Mouse (Mus musculus) MEL (cell line): ENCODE results near the gene Prx. TPM values are rescaled to one million over a fixed set of nuclear protein-coding genes. Genes with fewer than 3 reads are reported as not detected.
A peak's percentile ranks its signal among the peaks of the same experiment; 100 is the strongest.

ENCODE experiments used
- DNase-seq: peaks from one replicate; pipeline ENCODE4 v3.0.0; 2011; ENCODE audit warnings: low read depth, low spot score
- H3K27ac ChIP-seq: 2 replicates; pipeline ENCODE4 v1.5.1; 2012; ENCODE audit warnings: low read depth, mild to moderate bottlenecking, control low read depth, low read length, moderate library complexity; ENCODE audit not compliant: control insufficient read depth
- H3K27me3 ChIP-seq, 2 experiments: fragments of 150-350 bp in 1 of 2; sonication (generic) in 1 of 2; 2 replicates each; pipeline ENCODE4 v1.6.1; 2012; ENCODE audit warnings: low read length in 2 of 2, mild to moderate bottlenecking in 2 of 2, improper control_type of control experiment in 1 of 2, moderate library complexity in 1 of 2; ENCODE audit not compliant: insufficient read depth in 2 of 2, control insufficient read depth in 1 of 2
- H3K36me3 ChIP-seq, 2 experiments: 2 replicates each; pipeline ENCODE4 v1.6.1; 2012 to 2014; ENCODE audit warnings: low read length in 2 of 2, improper control_type of control experiment in 1 of 2, inconsistent platforms in 1 of 2, mild to moderate bottlenecking in 1 of 2; ENCODE audit not compliant: insufficient read depth in 2 of 2, control insufficient read depth in 1 of 2
- H3K4me1 ChIP-seq, 2 experiments: fragments of 150-350 bp in 1 of 2; sonication (generic) in 1 of 2; 2 replicates each; pipeline ENCODE4 v1.6.1; 2012; ENCODE audit warnings: low read length in 2 of 2, improper control_type of control experiment in 1 of 2, mild to moderate bottlenecking in 1 of 2; ENCODE audit not compliant: insufficient read depth in 2 of 2, control insufficient read depth in 1 of 2
- H3K4me3 ChIP-seq, 2 experiments: fragments of 150-350 bp in 1 of 2; sonication (generic) in 1 of 2; 2 replicates each; pipeline ENCODE4 v1.5.1; 2012; ENCODE audit warnings: low read depth in 2 of 2, low read length in 2 of 2, mild to moderate bottlenecking in 2 of 2, moderate library complexity in 2 of 2, control low read depth in 1 of 2, improper control_type of control experiment in 1 of 2; ENCODE audit not compliant: control insufficient read depth in 1 of 2, insufficient read depth in 1 of 2
- H3K79me2 ChIP-seq: 2 replicates; pipeline ENCODE4 v1.6.1; 2012; ENCODE audit warnings: mild to moderate bottlenecking, low read length, moderate library complexity; ENCODE audit not compliant: control insufficient read depth, poor library complexity, insufficient read depth
- H3K9ac ChIP-seq: 2 replicates; pipeline ENCODE4 v1.6.1; 2012; ENCODE audit warnings: low read depth, mild to moderate bottlenecking, control low read depth, low read length, moderate library complexity; ENCODE audit not compliant: control insufficient read depth, poor library complexity, severe bottlenecking
- H3K9me3 ChIP-seq: fragments of 150-350 bp; sonication (generic); replicated peaks from 2 replicates; pipeline ENCODE4 v1.6.1; 2012; ENCODE audit warnings: mild to moderate bottlenecking, low read length, improper control_type of control experiment, moderate library complexity; ENCODE audit not compliant: insufficient read depth
- BHLHE40 ChIP-seq: IDR thresholded peaks from 2 replicates; pipeline ENCODE4 v1.6.1; 2012; ENCODE audit warnings: low read depth, mild to moderate bottlenecking, inconsistent platforms, low read length, improper control_type of control experiment, borderline replicate concordance
- CHD1 ChIP-seq: IDR thresholded peaks from 2 replicates; pipeline ENCODE4 v1.6.1; 2012; ENCODE audit warnings: low read depth, mild to moderate bottlenecking, inconsistent platforms, low read length, improper control_type of control experiment
- CHD2 ChIP-seq: IDR thresholded peaks from 2 replicates; pipeline ENCODE4 v1.6.1; 2011; ENCODE audit warnings: low read length, improper control_type of control experiment
- EP300 ChIP-seq, 2 experiments: IDR thresholded peaks; 2 replicates each; pipeline ENCODE4 v1.6.1; 2011; ENCODE audit warnings: improper control_type of control experiment in 2 of 2, low read length in 2 of 2, low read depth in 1 of 2, mild to moderate bottlenecking in 1 of 2
- ETS1 ChIP-seq: IDR thresholded peaks from 2 replicates; pipeline ENCODE4 v1.6.1; 2012; ENCODE audit warnings: low read depth, mild to moderate bottlenecking, inconsistent platforms, low read length, improper control_type of control experiment, moderate library complexity
- GATA1 ChIP-seq: IDR thresholded peaks from 2 replicates; pipeline ENCODE4 v1.6.1; 2011; ENCODE audit warnings: low read depth, low read length, improper control_type of control experiment
- MAFK ChIP-seq: IDR thresholded peaks from 2 replicates; pipeline ENCODE4 v1.6.1; 2011; ENCODE audit warnings: low read depth, mild to moderate bottlenecking, low read length, improper control_type of control experiment, borderline replicate concordance
- MAX ChIP-seq: IDR thresholded peaks from 2 replicates; pipeline ENCODE4 v1.6.1; 2011; ENCODE audit warnings: low read length, improper control_type of control experiment
- MYB ChIP-seq: IDR thresholded peaks from 2 replicates; pipeline ENCODE4 v1.6.1; 2011; ENCODE audit warnings: mild to moderate bottlenecking, low read depth, low read length, improper control_type of control experiment
- NELFE ChIP-seq: IDR thresholded peaks from 2 replicates; pipeline ENCODE4 v1.6.1; 2011; ENCODE audit warnings: low read depth, low read length, improper control_type of control experiment
- POLR2A ChIP-seq, 2 experiments: IDR thresholded peaks; 2 replicates each; pipeline ENCODE4 v1.6.1; 2011 to 2012; ENCODE audit warnings: low read length in 2 of 2, mild to moderate bottlenecking in 2 of 2, control low read depth in 1 of 2, improper control_type of control experiment in 1 of 2, low read depth in 1 of 2, moderate library complexity in 1 of 2; ENCODE audit not compliant: control insufficient read depth in 1 of 2, insufficient read depth in 1 of 2, poor library complexity in 1 of 2
- POLR2AphosphoS2 ChIP-seq: IDR thresholded peaks from 2 replicates; pipeline ENCODE4 v1.6.1; 2011; ENCODE audit warnings: low read length, improper control_type of control experiment
- TAL1 ChIP-seq: IDR thresholded peaks from 2 replicates; pipeline ENCODE4 v1.6.1; 2012; ENCODE audit warnings: mild to moderate bottlenecking, inconsistent platforms, low read length, moderate library complexity, mixed read lengths
- TBP ChIP-seq: IDR thresholded peaks from 2 replicates; pipeline ENCODE4 v1.8.0; 2011; ENCODE audit warnings: low read depth, low read length, improper control_type of control experiment
- UBTF ChIP-seq: IDR thresholded peaks from 2 replicates; pipeline ENCODE4 v1.6.1; 2012; ENCODE audit warnings: low read depth, mild to moderate bottlenecking, inconsistent platforms, low read length, improper control_type of control experiment, moderate library complexity, borderline replicate concordance; ENCODE audit not compliant: insufficient read depth
- ZC3H11A ChIP-seq: IDR thresholded peaks from 2 replicates; pipeline ENCODE4 v1.6.1; 2012; ENCODE audit warnings: low read depth, mild to moderate bottlenecking, inconsistent platforms, low read length, improper control_type of control experiment
- ZKSCAN1 ChIP-seq: IDR thresholded peaks from 2 replicates; pipeline ENCODE4 v1.6.1; 2012; ENCODE audit warnings: low read depth, mild to moderate bottlenecking, inconsistent platforms, low read length, improper control_type of control experiment, moderate library complexity
- ZNF384 ChIP-seq: IDR thresholded peaks from 2 replicates; pipeline ENCODE4 v1.6.1; 2012; ENCODE audit warnings: low read depth, mild to moderate bottlenecking, inconsistent platforms, low read length, improper control_type of control experiment
- polyA plus RNA-seq, 2 experiments: library from polyadenylated mRNA; stranded (reverse) in 1 of 2; unstranded in 1 of 2; fragments of >175 nt in 1 of 2; fragments of >200 nt in 1 of 2; gene quantifications; 2 replicates each; pipeline versions ENCODE4 v1.2.1 to v1.2.4; 2012; ENCODE audit warnings: low replicate concordance in 2 of 2, low read depth in 1 of 2; ENCODE audit not compliant: insufficient read length in 2 of 2, insufficient read depth in 1 of 2, missing spikeins in 1 of 2
- total RNA-seq: library from RNA; depleted of rRNA; stranded (reverse); fragments of 300-350 nt; gene quantifications from 2 replicates; pipeline ENCODE4 v1.2.3, GENCODE M21; 2012

The Prx gene
- total and polyA plus RNA-seq, 3 experiments = 0.39 to 1.4 TPM; not detected in 1

DNA sequence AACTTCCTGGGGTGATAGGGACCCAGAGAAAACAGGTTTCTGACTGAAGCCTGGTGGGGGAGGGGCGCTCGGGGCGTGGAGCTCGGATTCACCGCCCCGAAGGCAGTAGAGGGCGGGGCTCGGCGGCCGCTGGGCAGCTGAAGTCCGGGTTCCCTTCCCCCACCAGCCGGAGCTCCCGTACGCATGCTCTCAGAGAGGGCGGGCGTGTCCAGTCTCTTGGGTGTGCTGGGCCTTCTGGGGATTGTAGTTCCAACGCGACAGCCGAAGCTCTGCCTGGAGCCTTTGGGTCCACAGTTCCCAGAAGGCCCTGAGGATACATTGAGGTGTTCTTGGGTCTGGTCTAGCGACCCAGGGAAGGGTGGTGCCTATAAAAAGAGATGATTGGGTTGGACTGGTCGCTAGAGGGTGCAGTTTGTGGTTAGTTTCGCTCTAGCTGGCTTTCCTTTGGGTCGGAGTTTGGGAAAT, 24.6 kb upstream of the Prx start (continued):
- TF ChIP-seq ZKSCAN1 (no peak; the same call in 1 of the 2 replicates), ZNF384 (no peak), ETS1 (peak; percentile 71)

- H3K36me3 ChIP-seq = peaks cover 0 to 10% of the 10 kb centered on the region in 2 experiments; a peak in 2 of 4 replicates
- H3K4me3 ChIP-seq = peak overlapping the region in 1 of 2 experiments; percentile 63; a peak in 1 of 4 replicates
- no peaks in the 10 kb centered on the region for H3K27me3 ChIP-seq
- no peak for DNase-seq
- H3K9me3 ChIP-seq = no peaks in the 10 kb centered on the region
- TF ChIP-seq GATA1 (no peak), MAFK (no peak), CHD2 (no peak), ZC3H11A (no peak), ZKSCAN1 (no peak), POLR2A (IDR thresholded peaks at IDR 0.05; ENCODE audit: control insufficient read depth in 1 of 2, insufficient read depth in 1 of 2, low read depth in 1 of 2, low read length in 2 of 2, poor library complexity in 1 of 2) (no peak), TBP (no peak), CHD1 (no peak), BHLHE40 (no peak)
- TF ChIP-seq, all 39 proteins: peak for 0
- Histone ChIP-seq H3K4me1 (peaks cover 2 to 14% of the 10 kb centered on the region in 2 experiments; a peak in 3 of 4 replicates), H3K27ac (no peak overlapping the region), H3K9ac (peak overlapping the region; percentile 62), H3K79me2 (no peaks in the 10 kb centered on the region; the same call in 1 of the 2 replicates)
Observed at GRCm38 (mm10) chr7:27475596-27475995, 23.5 kb upstream of the Prx start.

DNA sequence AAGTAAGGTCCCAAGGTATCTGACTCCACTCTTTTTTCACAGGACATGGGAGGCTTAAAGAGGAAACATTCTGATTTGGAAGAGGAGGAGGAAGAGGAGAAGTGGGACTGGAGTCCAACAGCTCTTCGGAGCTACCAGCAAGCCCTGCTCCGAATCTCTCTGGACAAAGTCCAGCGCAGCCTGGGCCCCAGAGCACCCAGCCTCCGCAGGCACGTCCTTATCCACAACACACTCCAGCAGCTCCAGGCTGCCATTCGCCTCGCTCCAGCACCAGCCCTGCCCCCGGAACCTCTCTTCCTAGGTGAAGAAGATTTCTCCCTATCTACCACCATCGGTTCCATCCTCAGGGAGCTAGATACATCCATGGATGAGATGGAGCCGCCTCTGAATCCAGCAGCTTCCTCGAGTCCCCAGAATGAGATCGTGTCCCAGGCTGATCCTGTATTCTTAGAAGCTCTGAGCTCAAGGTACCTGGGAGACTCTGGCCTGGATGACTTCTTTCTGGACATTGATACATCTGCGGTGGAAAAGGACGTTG, 23.0 kb upstream of the Prx start:
- Histone ChIP-seq H3K27ac (no peak overlapping the region), H3K4me3 (no peak overlapping the region), H3K4me1 (peaks cover 2 to 18% of the 10 kb centered on the region in 2 experiments; a peak in 3 of 4 replicates), H3K9me3 (no peaks in the 10 kb centered on the region), H3K9ac (no peak overlapping the region), H3K36me3 (peaks cover 0 to 10% of the 10 kb centered on the region in 2 experiments; a peak in 2 of 4 replicates), H3K79me2 (no peaks in the 10 kb centered on the region; the same call in 1 of the 2 replicates), H3K27me3 (no peaks in the 10 kb centered on the region)
- TF ChIP-seq MAX (no peak), POLR2AphosphoS2 (no peak), ETS1 (no peak), EP300 (IDR thresholded peaks at IDR 0.05; ENCODE audit: low read depth in 1 of 2, low read length in 2 of 2) (no peak), MYB (no peak), NELFE (no peak), CHD1 (no peak), UBTF (no peak), TAL1 (no peak)
- no peak for DNase-seq
